Mouse (Mus musculus) forebrain, postnatal 0 days (tissue): ENCODE data around the gene Ralgps2. TPM values are rescaled to one million over a fixed set of nuclear protein-coding genes. Genes with fewer than 3 reads are reported as not detected.
A peak's percentile ranks its signal among the peaks of the same experiment; 100 is the strongest.

Source experiments
- ATAC-seq: fragments of 200-750 bp; cut with Nextera tagmentation; 2 replicates; pipeline ENCODE4 v1.8.0; 2017; ENCODE audit warnings: mild to moderate bottlenecking, moderate library complexity
- DNase-seq: peaks from one replicate; pipeline ENCODE4 v3.0.0-alpha.2; 2015
- H3K27ac ChIP-seq: fragments of 300-500 bp; sonication (generic); 2 replicates; pipeline ENCODE4 v1.5.1; 2014; ENCODE audit warnings: low read depth, mild to moderate bottlenecking, antibody characterized with exemption, low read length, moderate library complexity, mixed read lengths
- H3K27me3 ChIP-seq: fragments of 300-500 bp; sonication (generic); 2 replicates; pipeline ENCODE4 v1.6.1; 2014; ENCODE audit warnings: mild to moderate bottlenecking, low read length, mixed read lengths; ENCODE audit not compliant: insufficient read depth
- H3K36me3 ChIP-seq: fragments of 300-500 bp; sonication (generic); 2 replicates; pipeline ENCODE4 v1.6.1; 2014; ENCODE audit warnings: mild to moderate bottlenecking, moderate library complexity; ENCODE audit not compliant: insufficient read depth
- H3K4me1 ChIP-seq: fragments of 300-500 bp; sonication (generic); 2 replicates; pipeline ENCODE4 v1.6.1; 2014; ENCODE audit warnings: antibody characterized with exemption; ENCODE audit not compliant: insufficient read depth
- H3K4me2 ChIP-seq: fragments of 300-500 bp; sonication (generic); 2 replicates; pipeline ENCODE4 v1.6.1; 2014; ENCODE audit warnings: low read depth, mild to moderate bottlenecking, moderate library complexity
- H3K4me3 ChIP-seq: fragments of 300-500 bp; sonication (generic); 2 replicates; pipeline ENCODE4 v1.5.1; 2014; ENCODE audit warnings: low read depth, low read length, mixed read lengths
- H3K9ac ChIP-seq: fragments of 300-500 bp; sonication (generic); 2 replicates; pipeline ENCODE4 v1.6.1; 2014; ENCODE audit warnings: mild to moderate bottlenecking
- H3K9me3 ChIP-seq: fragments of 300-500 bp; sonication (generic); 2 replicates; pipeline ENCODE4 v1.6.1; 2016; ENCODE audit warnings: low read length
- CTCF ChIP-seq: sonication (generic); IDR thresholded peaks from 2 replicates; pipeline ENCODE4 v1.5.1; 2016; ENCODE audit warnings: antibody characterized with exemption, control low read depth, low read depth
- WGBS: fragments of 180-500 bp; shearing (Covaris S2); extraction: QIAGEN DNeasy Blood & Tissue Kit; methylation state at CpG from one replicate; pipeline ENCODE4 v1.1.7; 2014; 5-methylcytosine and 5-hydroxymethylcytosine counted together
- polyA plus RNA-seq: library from polyadenylated mRNA; unstranded; fragments of >200 nt; fragmentation: Nextera tagmentation; extraction: Ambion mirVana; gene quantifications from 2 replicates; pipeline ENCODE4 v1.2.1, GENCODE M21; 2015
- total RNA-seq: library from RNA; depleted of rRNA; stranded (reverse); fragments of >200 nt; gene quantifications from 2 replicates; pipeline ENCODE4 v1.2.3, GENCODE M21; 2014

Gene Ralgps2
- total and polyA plus RNA-seq, 2 experiments from 2014 or later, result 85.9 to 94.9 TPM

- H3K36me3 ChIP-seq, result no peaks in the 10 kb centered on the region
- no peak overlapping the region for H3K9ac ChIP-seq
- WGBS, result 95% methylated on average over 7 of the region's 7 CpGs
- no peak for ATAC-seq
- no peaks in the 10 kb centered on the region for H3K27me3 ChIP-seq
- H3K4me2 ChIP-seq, result no peak overlapping the region
- peaks cover 4% of the 10 kb centered on the region for H3K4me1 ChIP-seq
- no peaks in the 10 kb centered on the region for H3K9me3 ChIP-seq
- no peak overlapping the region for H3K4me3 ChIP-seq
- TF ChIP-seq CTCF, result no peak
- DNase-seq, result no peak
- H3K27ac ChIP-seq, result no peak overlapping the region
These were observed 163.4 kb downstream of the Ralgps2 start for GRCm38 (mm10) chr1:156775983-156776382.

- no peak overlapping the region for H3K9ac ChIP-seq
- no peak overlapping the region for H3K27ac ChIP-seq
- DNase-seq (no peak), ATAC-seq (no peak)
- no peaks in the 10 kb centered on the region for H3K9me3 ChIP-seq
- no peak overlapping the region for H3K4me3 ChIP-seq
- no peak overlapping the region for H3K4me2 ChIP-seq
- WGBS, result 92% methylated on average over 4 of the region's 4 CpGs
- H3K4me1 ChIP-seq, result no peaks in the 10 kb centered on the region
- no peak for TF ChIP-seq CTCF
- H3K27me3 ChIP-seq, result no peaks in the 10 kb centered on the region
- no peaks in the 10 kb centered on the region for H3K36me3 ChIP-seq
These were observed 164.2 kb downstream of the Ralgps2 start for GRCm38 (mm10) chr1:156775190-156775589.

GRCm38 (mm10) chr1:156770845-156771244, 168.6 kb downstream of the Ralgps2 start:
- no peak for DNase-seq
- 98% methylated on average over 10 of the region's 10 CpGs for WGBS
- Histone ChIP-seq H3K9ac (no peak overlapping the region), H3K4me2 (no peak overlapping the region), H3K36me3 (no peaks in the 10 kb centered on the region), H3K9me3 (0 out of 2 replicates have a peak, but pooled peaks cover 7% of the 10 kb centered on the region), H3K4me1 (no peaks in the 10 kb centered on the region), H3K27ac (no peak overlapping the region), H3K4me3 (no peak overlapping the region), H3K27me3 (no peaks in the 10 kb centered on the region)
- no peak for ATAC-seq
- TF ChIP-seq CTCF, result no peak

- Histone ChIP-seq H3K36me3 (no peaks in the 10 kb centered on the region), H3K4me3 (no peak overlapping the region), H3K9me3 (0 out of 2 replicates have a peak, but pooled peaks cover 7% of the 10 kb centered on the region), H3K4me2 (no peak overlapping the region), H3K27ac (no peak overlapping the region), H3K27me3 (no peaks in the 10 kb centered on the region), H3K9ac (no peak overlapping the region), H3K4me1 (no peaks in the 10 kb centered on the region)
- DNase-seq (no peak), ATAC-seq (no peak)
- WGBS, result 84% methylated on average over 18 of the region's 18 CpGs
- TF ChIP-seq CTCF, result no peak
These were observed 169.7 kb downstream of the Ralgps2 start for GRCm38 (mm10) chr1:156769621-156770297.

GRCm38 (mm10) chr1:156769163-156769562, 170.3 kb downstream of the Ralgps2 start:
- ATAC-seq, result no peak
- Histone ChIP-seq H3K4me3 (no peak overlapping the region), H3K9me3 (0 out of 2 replicates have a peak, but pooled peaks cover 7% of the 10 kb centered on the region), H3K27me3 (no peaks in the 10 kb centered on the region), H3K27ac (no peak overlapping the region), H3K4me1 (no peaks in the 10 kb centered on the region), H3K9ac (no peak overlapping the region), H3K36me3 (no peaks in the 10 kb centered on the region), H3K4me2 (no peak overlapping the region)
- no peak for DNase-seq
- WGBS, result 69% methylated on average over 5 of the region's 5 CpGs
- no peak for TF ChIP-seq CTCF

- no peak for DNase-seq
- ATAC-seq, result peak; percentile 72
These were observed 174.1 kb downstream of the Ralgps2 start for GRCm38 (mm10) chr1:156765311-156765710.

GRCm38 (mm10) chr1:156764584-156764983, 174.8 kb downstream of the Ralgps2 start:
- ATAC-seq (no peak), DNase-seq (no peak)
- H3K9me3 ChIP-seq, result 0 out of 2 replicates have a peak, but pooled peaks cover 7% of the 10 kb centered on the region
- TF ChIP-seq CTCF, result peak; percentile 16; the same call in 1 of the 2 replicates
- H3K9ac ChIP-seq, result no peak overlapping the region
- H3K4me2 ChIP-seq, result no peak overlapping the region
- H3K27me3 ChIP-seq, result no peaks in the 10 kb centered on the region
- no peak overlapping the region for H3K27ac ChIP-seq
- no peaks in the 10 kb centered on the region for H3K36me3 ChIP-seq
- no peaks in the 10 kb centered on the region for H3K4me1 ChIP-seq
- H3K4me3 ChIP-seq, result no peak overlapping the region
- 77% methylated on average over 6 of the region's 6 CpGs for WGBS

More at GRCm38 (mm10) chr1:156765311-156765710, 174.1 kb downstream of the Ralgps2 start:
- no peak for TF ChIP-seq CTCF
- WGBS, result 71% methylated on average over 3 of the region's 3 CpGs
- Histone ChIP-seq H3K4me1 (no peaks in the 10 kb centered on the region), H3K36me3 (no peaks in the 10 kb centered on the region), H3K9ac (no peak overlapping the region), H3K9me3 (0 out of 2 replicates have a peak, but pooled peaks cover 7% of the 10 kb centered on the region), H3K27ac (no peak overlapping the region), H3K4me3 (no peak overlapping the region), H3K27me3 (no peaks in the 10 kb centered on the region), H3K4me2 (no peak overlapping the region)
